Mouse (Mus musculus) neural tube, postnatal 0 days (tissue): Measurements from ENCODE around the gene Cox7c. TPM values are rescaled to one million over a fixed set of nuclear protein-coding genes. Genes with fewer than 3 reads are reported as not detected.

Experiments used
- polyA plus RNA-seq: library from polyadenylated mRNA; unstranded; fragments of >200 nt; fragmentation: Nextera tagmentation; extraction: Ambion mirVana; gene quantifications from 2 replicates; pipeline ENCODE4 v1.2.1, GENCODE M21; 2015

The Cox7c gene
- polyA plus RNA-seq, result 835 and 1,046 TPM in 2 replicates

GRCm38 (mm10) chr13:86046254-86046951 lies at the start of gene Cox7c:
Gene Cox7c, minus strand, starts transcription at chr13:86046904.

